Mouse (Mus musculus) heart, embryonic 10.5 days (tissue): ENCODE measurements at regions not wholly inside any gene's neighbourhood (a gene's known extent, or its start where the extent isn't known, plus 50 kb on each side); places are given as distances from the start of the nearest gene placed in this dataset.
A peak's percentile ranks its signal among the peaks of the same experiment; 100 is the strongest.

Source experiments
- DNase-seq: peaks from one replicate; pipeline ENCODE4 v3.0.0-alpha.2; 2017; ENCODE audit warnings: low spot score
- H3K27ac ChIP-seq: fragments of 300-500 bp; sonication (generic); 2 replicates; pipeline ENCODE4 v1.5.1; 2016; ENCODE audit warnings: mild to moderate bottlenecking
- H3K27me3 ChIP-seq: fragments of 300-500 bp; sonication (generic); 2 replicates; pipeline ENCODE4 v1.6.1; 2016; ENCODE audit warnings: mild to moderate bottlenecking; ENCODE audit not compliant: poor library complexity, insufficient read depth, severe bottlenecking
- H3K36me3 ChIP-seq: fragments of 300-500 bp; sonication (generic); 2 replicates; pipeline ENCODE4 v1.6.1; 2016; ENCODE audit warnings: mild to moderate bottlenecking, moderate library complexity
- H3K4me1 ChIP-seq: fragments of 300-500 bp; sonication (generic); 2 replicates; pipeline ENCODE4 v1.6.1; 2016; ENCODE audit warnings: mild to moderate bottlenecking
- H3K4me3 ChIP-seq: fragments of 300-500 bp; sonication (generic); 2 replicates; pipeline ENCODE4 v1.5.1; 2016; ENCODE audit warnings: mild to moderate bottlenecking, moderate library complexity
- H3K9me3 ChIP-seq: fragments of 300-500 bp; sonication (generic); 2 replicates; pipeline ENCODE4 v1.6.1; 2016; ENCODE audit warnings: mild to moderate bottlenecking, moderate library complexity
- WGBS: fragments of 180-500 bp; shearing (Covaris S2); methylation state at CpG from one replicate; pipeline ENCODE4 v1.1.7; 2016; 5-methylcytosine and 5-hydroxymethylcytosine counted together

GRCm38 (mm10) chrX:99415701-99416100 is 55.4 kb downstream of the Pja1 start:
- Histone ChIP-seq H3K4me3 (no peak overlapping the region), H3K4me1 (peaks cover 23% of the 10 kb centered on the region), H3K36me3 (no peaks in the 10 kb centered on the region), H3K27ac (no peak overlapping the region; the same call in 1 of the 2 replicates), H3K9me3 (no peaks in the 10 kb centered on the region), H3K27me3 (peaks cover 72% of the 10 kb centered on the region)
- no peak for DNase-seq
- WGBS, result 35% methylated on average over 5 of the region's 5 CpGs

- H3K27me3 ChIP-seq, result peaks cover 74% of the 10 kb centered on the region
- DNase-seq, result no peak
- H3K9me3 ChIP-seq, result no peaks in the 10 kb centered on the region
- H3K4me3 ChIP-seq, result no peak overlapping the region
- peaks cover 27% of the 10 kb centered on the region for H3K4me1 ChIP-seq
- 69% methylated on average over 3 of the region's 3 CpGs for WGBS
- no peaks in the 10 kb centered on the region for H3K36me3 ChIP-seq
- H3K27ac ChIP-seq, result no peak overlapping the region
Measured at GRCm38 (mm10) chrX:99410942-99411341, 60.1 kb downstream of the Pja1 start.

- WGBS, result 64% methylated on average over 10 of the region's 10 CpGs
- H3K27ac ChIP-seq, result no peak overlapping the region
- no peaks in the 10 kb centered on the region for H3K9me3 ChIP-seq
- H3K4me3 ChIP-seq, result no peak overlapping the region
- H3K36me3 ChIP-seq, result no peaks in the 10 kb centered on the region
- peaks cover 25% of the 10 kb centered on the region for H3K4me1 ChIP-seq
- DNase-seq, result no peak
- peaks cover 69% of the 10 kb centered on the region for H3K27me3 ChIP-seq
Measured at GRCm38 (mm10) chrX:99409858-99410257, 61.2 kb downstream of the Pja1 start.

GRCm38 (mm10) chrX:99409331-99409730 is 61.7 kb downstream of the Pja1 start:
- Histone ChIP-seq H3K4me3 (no peak overlapping the region), H3K9me3 (no peaks in the 10 kb centered on the region), H3K27ac (no peak overlapping the region), H3K4me1 (peaks cover 25% of the 10 kb centered on the region), H3K36me3 (no peaks in the 10 kb centered on the region), H3K27me3 (peaks cover 72% of the 10 kb centered on the region)
- no peak for DNase-seq
- WGBS, result 53% methylated on average over 5 of the region's 5 CpGs

GRCm38 (mm10) chrX:99408804-99409203 is 62.3 kb downstream of the Pja1 start:
- Histone ChIP-seq H3K9me3 (no peaks in the 10 kb centered on the region), H3K36me3 (no peaks in the 10 kb centered on the region), H3K27ac (no peak overlapping the region), H3K4me1 (peaks cover 31% of the 10 kb centered on the region), H3K4me3 (no peak overlapping the region), H3K27me3 (peaks cover 74% of the 10 kb centered on the region)
- 36% methylated on average over 6 of the region's 6 CpGs for WGBS
- DNase-seq, result no peak

- no peak overlapping the region for H3K27ac ChIP-seq
- no peaks in the 10 kb centered on the region for H3K9me3 ChIP-seq
- H3K4me1 ChIP-seq, result peaks cover 30% of the 10 kb centered on the region
- no peak overlapping the region for H3K4me3 ChIP-seq
- DNase-seq, result no peak
- H3K36me3 ChIP-seq, result no peaks in the 10 kb centered on the region
- WGBS, result 48% methylated on average over 8 of the region's 8 CpGs
- H3K27me3 ChIP-seq, result peaks cover 61% of the 10 kb centered on the region
Measured at GRCm38 (mm10) chrX:99405843-99406242, 65.2 kb downstream of the Pja1 start.

- H3K4me3 ChIP-seq, result no peak overlapping the region
- peaks cover 13% of the 10 kb centered on the region for H3K4me1 ChIP-seq
- no peak for DNase-seq
- WGBS, result 64% methylated on average over 6 of the region's 6 CpGs
- H3K27me3 ChIP-seq, result peaks cover 57% of the 10 kb centered on the region
- no peaks in the 10 kb centered on the region for H3K36me3 ChIP-seq
- H3K9me3 ChIP-seq, result no peaks in the 10 kb centered on the region
- H3K27ac ChIP-seq, result 0 out of 2 replicates have a peak overlapping the region, but pooled peaks have one; percentile 10
Measured at GRCm38 (mm10) chrX:99403521-99404149, 67.4 kb downstream of the Pja1 start.

GRCm38 (mm10) chrX:99402841-99403520 is 68.1 kb downstream of the Pja1 start:
- H3K27ac ChIP-seq, result no peak overlapping the region
- H3K9me3 ChIP-seq, result no peaks in the 10 kb centered on the region
- H3K36me3 ChIP-seq, result no peaks in the 10 kb centered on the region
- DNase-seq, result no peak
- no peak overlapping the region for H3K4me3 ChIP-seq
- H3K27me3 ChIP-seq, result peaks cover 55% of the 10 kb centered on the region
- H3K4me1 ChIP-seq, result peaks cover 13% of the 10 kb centered on the region
- WGBS, result 54% methylated on average over 9 of the region's 9 CpGs

GRCm38 (mm10) chrX:99397344-99397743 is 73.7 kb downstream of the Pja1 start:
- peaks cover 12% of the 10 kb centered on the region for H3K4me1 ChIP-seq
- H3K9me3 ChIP-seq, result no peaks in the 10 kb centered on the region
- no peaks in the 10 kb centered on the region for H3K36me3 ChIP-seq
- H3K27me3 ChIP-seq, result peaks cover 77% of the 10 kb centered on the region
- DNase-seq, result no peak
- no peak overlapping the region for H3K4me3 ChIP-seq
- H3K27ac ChIP-seq, result peak overlapping the region; percentile 72
- WGBS, result 46% methylated on average over 8 of the region's 8 CpGs

GRCm38 (mm10) chrX:99396180-99396579 is 74.9 kb downstream of the Pja1 start:
- Histone ChIP-seq H3K27ac (no peak overlapping the region), H3K4me3 (no peak overlapping the region), H3K36me3 (no peaks in the 10 kb centered on the region), H3K9me3 (no peaks in the 10 kb centered on the region), H3K27me3 (peaks cover 89% of the 10 kb centered on the region), H3K4me1 (peaks cover 8% of the 10 kb centered on the region)
- DNase-seq, result no peak
- WGBS, result 56% methylated on average over 6 of the region's 6 CpGs

- Histone ChIP-seq H3K9me3 (no peaks in the 10 kb centered on the region), H3K27me3 (peaks cover 97% of the 10 kb centered on the region), H3K27ac (no peak overlapping the region), H3K4me1 (peaks cover 8% of the 10 kb centered on the region), H3K36me3 (no peaks in the 10 kb centered on the region), H3K4me3 (no peak overlapping the region)
- DNase-seq, result no peak
- WGBS, result 70% methylated on average over 3 of the region's 3 CpGs
Measured at GRCm38 (mm10) chrX:99395067-99395466, 76.0 kb downstream of the Pja1 start.

GRCm38 (mm10) chrX:99391628-99392027 is 79.4 kb downstream of the Pja1 start:
- WGBS, result 67% methylated on average over 6 of the region's 6 CpGs
- no peak for DNase-seq

GRCm38 (mm10) chrX:99390462-99390838 is 80.6 kb downstream of the Pja1 start:
- no peaks in the 10 kb centered on the region for H3K36me3 ChIP-seq
- peaks cover 89% of the 10 kb centered on the region for H3K27me3 ChIP-seq
- no peaks in the 10 kb centered on the region for H3K4me1 ChIP-seq
- no peak for DNase-seq
- no peak overlapping the region for H3K4me3 ChIP-seq
- no peaks in the 10 kb centered on the region for H3K9me3 ChIP-seq
- WGBS, result 63% methylated on average over 2 of the region's 2 CpGs
- H3K27ac ChIP-seq, result peak overlapping the region; percentile 47; the same call in 1 of the 2 replicates

More at GRCm38 (mm10) chrX:99391628-99392027, 79.4 kb downstream of the Pja1 start:
- Histone ChIP-seq H3K27ac (no peak overlapping the region), H3K27me3 (peaks cover 90% of the 10 kb centered on the region), H3K4me1 (no peaks in the 10 kb centered on the region), H3K9me3 (no peaks in the 10 kb centered on the region), H3K36me3 (no peaks in the 10 kb centered on the region), H3K4me3 (no peak overlapping the region)
